Mouse (Mus musculus): Measurements from ENCODE around the gene Acadm.
A peak's percentile ranks its signal among the peaks of the same experiment; 100 is the strongest.

Acadm gene

GRCm38 (mm10) chr3:153941613-153942012 lies 2.8 kb downstream of the Acadm start:
- no peak for DNase-seq (ENCODE audit: low spot score)

- no peak for DNase-seq (ENCODE audit: low spot score)
These were observed 3.9 kb downstream of the Acadm start for GRCm38 (mm10) chr3:153940486-153940885.

GRCm38 (mm10) chr3:153940021-153940420 lies 4.4 kb downstream of the Acadm start:
- DNase-seq (ENCODE audit: low spot score), result no peak

GRCm38 (mm10) chr3:153937116-153937810 lies 7.2 kb downstream of the Acadm start:
- no peak for DNase-seq (ENCODE audit: low spot score)

- no peak for DNase-seq (ENCODE audit: low spot score)
These were observed 8.6 kb downstream of the Acadm start for GRCm38 (mm10) chr3:153935878-153936277.

GRCm38 (mm10) chr3:153932461-153932860 lies 12.0 kb downstream of the Acadm start:
- no peak for DNase-seq (ENCODE audit: low spot score)

- DNase-seq (ENCODE audit: low spot score), result no peak
These were observed 14.9 kb downstream of the Acadm start for GRCm38 (mm10) chr3:153929526-153929925.

- DNase-seq (ENCODE audit: low spot score), result no peak
These were observed 18.1 kb downstream of the Acadm start for GRCm38 (mm10) chr3:153926333-153926732.

GRCm38 (mm10) chr3:153921147-153921910 lies 23.1 kb downstream of the Acadm start:
- no peak for DNase-seq (ENCODE audit: low spot score)

- no peak for DNase-seq (ENCODE audit: low spot score)
These were observed 27.2 kb downstream of the Acadm start for GRCm38 (mm10) chr3:153917200-153917599.

GRCm38 (mm10) chr3:153913510-153914243 lies 30.8 kb downstream of the Acadm start:
- no peak for DNase-seq (ENCODE audit: low spot score)

GRCm38 (mm10) chr3:153912546-153913509 lies 31.6 kb downstream of the Acadm start, which contains the start of gene Rabggtb:
Gene Rabggtb (minus strand): TSS chr3:153913009.
- DNase-seq (ENCODE audit: low spot score), result peak; percentile 91

- no peak for DNase-seq (ENCODE audit: low spot score)
These were observed 32.5 kb downstream of the Acadm start for GRCm38 (mm10) chr3:153911882-153912440.

GRCm38 (mm10) chr3:153911197-153911881 lies 33.1 kb downstream of the Acadm start:
- DNase-seq (ENCODE audit: low spot score), result no peak

GRCm38 (mm10) chr3:153910489-153910888 lies 33.9 kb downstream of the Acadm start:
- DNase-seq (ENCODE audit: low spot score), result no peak

GRCm38 (mm10) chr3:153908919-153909318 lies 35.5 kb downstream of the Acadm start:
- no peak for DNase-seq (ENCODE audit: low spot score)

- DNase-seq (ENCODE audit: low spot score), result no peak
These were observed 38.1 kb downstream of the Acadm start, which contains the start of gene Msh4 for GRCm38 (mm10) chr3:153906136-153906871. Gene Msh4 (minus strand): TSS chr3:153906138.

GRCm38 (mm10) chr3:153905251-153906135 lies 38.9 kb downstream of the Acadm start:
- no peak for DNase-seq (ENCODE audit: low spot score)

GRCm38 (mm10) chr3:153904586-153904985 lies 39.8 kb downstream of the Acadm start:
- DNase-seq (ENCODE audit: low spot score), result no peak
